Mouse (Mus musculus): ENCODE measurements at regions not wholly inside any gene's neighbourhood (a gene's known extent, or its start where the extent isn't known, plus 50 kb on each side); places are given as distances from the start of the nearest gene placed in this dataset.

DNA sequence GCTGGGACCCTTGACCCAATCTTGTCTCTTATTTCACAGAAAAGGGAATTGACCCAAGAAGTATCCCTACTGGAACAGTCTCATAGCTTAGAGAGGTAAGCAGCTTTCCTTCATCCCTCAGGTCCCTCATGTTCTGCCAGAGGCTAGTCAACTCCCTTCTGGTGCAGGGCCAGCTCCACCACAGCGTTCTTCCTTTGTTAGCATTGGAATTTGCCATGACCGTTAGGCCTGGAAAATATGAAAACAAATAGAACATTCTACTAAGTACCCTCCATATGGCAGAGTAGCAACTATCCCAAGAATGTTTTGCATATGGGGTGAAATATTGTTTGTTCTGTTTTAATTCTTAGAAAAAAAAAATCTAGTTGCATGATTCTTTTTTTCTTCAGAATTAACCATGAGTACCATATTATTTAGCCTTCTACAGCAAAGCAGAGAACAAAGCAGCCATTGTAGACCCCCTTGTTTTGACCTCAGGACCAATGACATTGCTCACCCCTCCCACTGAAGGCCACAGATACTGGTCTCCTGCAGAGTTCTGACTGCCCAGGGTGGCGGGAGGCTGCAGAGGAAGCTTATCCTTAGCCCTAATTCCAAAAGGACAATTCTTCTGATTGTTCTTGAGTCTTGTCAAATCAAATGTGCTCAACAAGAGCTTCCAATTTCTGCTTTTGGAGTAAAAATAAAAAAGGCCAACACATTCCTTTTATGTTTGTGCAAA is 78.1 kb upstream of the Ehbp1 start:
- H3K9ac ChIP-seq (ENCODE audit: low read depth, low read length), result no peak overlapping the region
- H3K4me2 ChIP-seq (replicated peaks; ENCODE audit: low read depth), result no peak overlapping the region
- no peaks in the 10 kb centered on the region for H3K36me3 ChIP-seq (ENCODE audit: control insufficient read depth, insufficient read depth)
- H3K4me3 ChIP-seq (ENCODE audit: low read depth, low read length), result no peak overlapping the region
- no peaks in the 10 kb centered on the region; the same call in 1 of the 2 replicates for H3K4me1 ChIP-seq (replicated peaks; ENCODE audit: control insufficient read depth, insufficient read depth, low read length)
- ATAC-seq, result no peak
- H3K9me3 ChIP-seq (ENCODE audit: control insufficient read depth), result no peaks in the 10 kb centered on the region
- WGBS, result 65% methylated on average over 3 of the region's 3 CpGs
- no peak overlapping the region for H3K27ac ChIP-seq (ENCODE audit: low read depth, low read length)
- H3K27me3 ChIP-seq (replicated peaks; ENCODE audit: control insufficient read depth, insufficient read depth, low read length), result no peaks in the 10 kb centered on the region
- TF ChIP-seq CTCF (IDR thresholded peaks at IDR 0.05; ENCODE audit: low read depth), result no peak

- TF ChIP-seq CTCF (IDR thresholded peaks at IDR 0.05; ENCODE audit: low read depth), result no peak
- Histone ChIP-seq H3K27ac (ENCODE audit: low read depth, low read length) (no peak overlapping the region), H3K27me3 (replicated peaks; ENCODE audit: control insufficient read depth, insufficient read depth, low read length) (no peaks in the 10 kb centered on the region), H3K9ac (ENCODE audit: low read depth, low read length) (no peak overlapping the region), H3K9me3 (ENCODE audit: control insufficient read depth) (no peaks in the 10 kb centered on the region), H3K4me1 (replicated peaks; ENCODE audit: control insufficient read depth, insufficient read depth, low read length) (no peaks in the 10 kb centered on the region; the same call in 1 of the 2 replicates), H3K36me3 (ENCODE audit: control insufficient read depth, insufficient read depth) (no peaks in the 10 kb centered on the region), H3K4me3 (ENCODE audit: low read depth, low read length) (no peak overlapping the region), H3K4me2 (replicated peaks; ENCODE audit: low read depth) (no peak overlapping the region)
- WGBS, result 86% methylated on average over 3 of the region's 3 CpGs
- no peak for ATAC-seq
Measured at GRCm38 (mm10) chr11:22421762-22422161, 79.7 kb upstream of the Ehbp1 start.

- WGBS, result 3% methylated on average over 5 of the region's 5 CpGs
- peaks cover 9% of the 10 kb centered on the region; the same call in 1 of the 2 replicates for H3K4me1 ChIP-seq (replicated peaks; ENCODE audit: control insufficient read depth, insufficient read depth, low read length)
- no peak overlapping the region for H3K9ac ChIP-seq (ENCODE audit: low read depth, low read length)
- peak; percentile 86 for TF ChIP-seq CTCF (IDR thresholded peaks at IDR 0.05; ENCODE audit: low read depth)
- no peak overlapping the region for H3K4me3 ChIP-seq (ENCODE audit: low read depth, low read length)
- no peaks in the 10 kb centered on the region for H3K36me3 ChIP-seq (ENCODE audit: control insufficient read depth, insufficient read depth)
- peak overlapping the region; percentile 86 for H3K27ac ChIP-seq (ENCODE audit: low read depth, low read length)
- no peaks in the 10 kb centered on the region for H3K9me3 ChIP-seq (ENCODE audit: control insufficient read depth)
- H3K27me3 ChIP-seq (replicated peaks; ENCODE audit: control insufficient read depth, insufficient read depth, low read length), result no peaks in the 10 kb centered on the region
- peak overlapping the region; percentile 56 for H3K4me2 ChIP-seq (replicated peaks; ENCODE audit: low read depth)
- peak; percentile 99 for ATAC-seq
Measured at GRCm38 (mm10) chr11:22437140-22437850, 74.6 kb upstream of the Tmem17 start.

- Histone ChIP-seq H3K36me3 (ENCODE audit: control insufficient read depth, insufficient read depth) (no peaks in the 10 kb centered on the region), H3K27me3 (replicated peaks; ENCODE audit: control insufficient read depth, insufficient read depth, low read length) (no peaks in the 10 kb centered on the region), H3K27ac (ENCODE audit: low read depth, low read length) (peak overlapping the region; percentile 86), H3K4me2 (replicated peaks; ENCODE audit: low read depth) (peak overlapping the region; percentile 56), H3K4me3 (ENCODE audit: low read depth, low read length) (no peak overlapping the region), H3K9me3 (ENCODE audit: control insufficient read depth) (no peaks in the 10 kb centered on the region), H3K9ac (ENCODE audit: low read depth, low read length) (no peak overlapping the region), H3K4me1 (replicated peaks; ENCODE audit: control insufficient read depth, insufficient read depth, low read length) (peaks cover 9% of the 10 kb centered on the region; the same call in 1 of the 2 replicates)
- 45% methylated on average over 5 of the region's 5 CpGs for WGBS
- peak; percentile 87 for ATAC-seq
- TF ChIP-seq CTCF (IDR thresholded peaks at IDR 0.05; ENCODE audit: low read depth), result no peak
Measured at GRCm38 (mm10) chr11:22437851-22438215, 74.1 kb upstream of the Tmem17 start.

- WGBS, result 44% methylated on average over 2 of the region's 2 CpGs
- Histone ChIP-seq H3K27me3 (replicated peaks; ENCODE audit: control insufficient read depth, insufficient read depth, low read length) (no peaks in the 10 kb centered on the region), H3K27ac (ENCODE audit: low read depth, low read length) (peak overlapping the region; percentile 86), H3K36me3 (ENCODE audit: control insufficient read depth, insufficient read depth) (no peaks in the 10 kb centered on the region), H3K4me2 (replicated peaks; ENCODE audit: low read depth) (peak overlapping the region; percentile 56; the same call in 1 of the 2 replicates), H3K9ac (ENCODE audit: low read depth, low read length) (no peak overlapping the region), H3K4me3 (ENCODE audit: low read depth, low read length) (no peak overlapping the region), H3K4me1 (replicated peaks; ENCODE audit: control insufficient read depth, insufficient read depth, low read length) (peaks cover 9% of the 10 kb centered on the region; the same call in 1 of the 2 replicates), H3K9me3 (ENCODE audit: control insufficient read depth) (no peaks in the 10 kb centered on the region)
- no peak for TF ChIP-seq CTCF (IDR thresholded peaks at IDR 0.05; ENCODE audit: low read depth)
- peak; percentile 87 for ATAC-seq
Measured at GRCm38 (mm10) chr11:22438441-22439066, 73.3 kb upstream of the Tmem17 start.

GRCm38 (mm10) chr11:22440521-22440920 is 71.4 kb upstream of the Tmem17 start:
- Histone ChIP-seq H3K9me3 (ENCODE audit: control insufficient read depth) (no peaks in the 10 kb centered on the region), H3K27me3 (replicated peaks; ENCODE audit: control insufficient read depth, insufficient read depth, low read length) (no peaks in the 10 kb centered on the region), H3K4me1 (replicated peaks; ENCODE audit: control insufficient read depth, insufficient read depth, low read length) (peaks cover 9% of the 10 kb centered on the region; the same call in 1 of the 2 replicates), H3K36me3 (ENCODE audit: control insufficient read depth, insufficient read depth) (no peaks in the 10 kb centered on the region), H3K9ac (ENCODE audit: low read depth, low read length) (no peak overlapping the region), H3K4me3 (ENCODE audit: low read depth, low read length) (no peak overlapping the region), H3K4me2 (replicated peaks; ENCODE audit: low read depth) (no peak overlapping the region), H3K27ac (ENCODE audit: low read depth, low read length) (peak overlapping the region; percentile 10; the same call in 1 of the 2 replicates)
- WGBS, result 37% methylated on average over 2 of the region's 2 CpGs
- no peak for ATAC-seq
- TF ChIP-seq CTCF (IDR thresholded peaks at IDR 0.05; ENCODE audit: low read depth), result no peak
